Mouse (Mus musculus) stomach, postnatal 0 days (tissue): ENCODE measurements around the gene Nat9.

Experiments used
- CTCF ChIP-seq: IDR thresholded peaks from 2 replicates; pipeline ENCODE4 v1.5.1; 2016; ENCODE audit warnings: antibody characterized with exemption, low read depth, mild to moderate bottlenecking, moderate library complexity
- EP300 ChIP-seq: optimal IDR thresholded peaks from 2 replicates; pipeline ENCODE3; 2016; ENCODE audit warnings: antibody characterized with exemption

DNA sequence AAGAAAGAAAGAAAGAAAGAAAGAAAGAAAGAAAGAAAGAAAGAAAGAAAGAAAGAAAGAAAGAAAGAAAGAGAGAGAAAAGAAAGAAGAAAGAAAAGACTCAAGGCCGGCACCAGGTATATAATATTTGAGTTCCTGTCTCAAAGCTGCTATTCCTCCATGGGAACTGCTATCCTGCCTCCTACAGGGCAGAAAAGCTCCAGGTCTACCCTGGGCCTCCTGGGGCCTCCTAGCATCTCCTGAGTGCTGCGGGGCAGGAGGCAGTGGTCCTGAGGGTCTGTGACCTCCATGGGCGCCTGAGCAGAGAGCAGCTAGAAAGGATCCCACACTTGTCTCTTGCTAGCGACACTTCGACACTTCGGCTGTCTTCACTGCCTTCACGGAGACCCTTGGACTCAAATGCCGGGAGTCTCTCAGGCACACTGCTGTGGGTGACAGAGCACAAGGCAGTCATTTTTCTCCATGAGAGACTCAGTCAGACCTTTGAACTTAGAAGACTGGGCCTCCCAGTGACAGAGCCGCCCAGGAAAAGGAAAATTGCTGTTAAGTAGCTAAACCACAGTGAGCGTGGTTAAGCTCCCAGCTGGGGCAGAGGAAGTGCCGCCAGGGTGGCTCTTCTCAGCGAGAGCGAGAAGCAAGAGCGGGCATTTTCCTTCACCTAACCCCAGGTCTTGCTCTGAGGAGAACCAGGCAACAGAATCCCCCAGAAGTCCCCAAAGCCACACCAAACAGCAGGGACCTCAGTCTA lies 43.7 kb upstream of the Nat9 start:
- TF ChIP-seq EP300, result no peak
- no peak; the same call in 1 of the 2 replicates for TF ChIP-seq CTCF
